Mouse (Mus musculus) left cerebral cortex, adult 18-20 months (tissue): ENCODE data around the gene Asb17. TPM values are rescaled to one million over a fixed set of nuclear protein-coding genes. Genes with fewer than 3 reads are reported as not detected.
"Not testable (repeated sequence)": the region's sequence is repeated elsewhere in the genome, so short reads cannot be mapped to it uniquely, and the experiment has no call there.

ENCODE experiments used
- DNase-seq, 2 experiments: peaks; one replicate each; pipeline ENCODE4 v3.0.0; 2021 to 2022; ENCODE audit warnings: low spot score in 2 of 2, mixed read lengths in 1 of 2
- total RNA-seq, 2 experiments: library from RNA; stranded (reverse); gene quantifications; 2 replicates each; pipeline ENCODE4 v1.2.3; 2021

The Asb17 gene
- total RNA-seq, 2 experiments from 2014 or later, result not detected

GRCm38 (mm10) chr3:153831873-153832653 lies 11.9 kb upstream of the Asb17 start:
- no peak for DNase-seq

- no peak for DNase-seq
Measured at GRCm38 (mm10) chr3:153832654-153832945, 11.4 kb upstream of the Asb17 start.

- no peak for DNase-seq
Measured at GRCm38 (mm10) chr3:153834071-153834470, 9.9 kb upstream of the Asb17 start.

GRCm38 (mm10) chr3:153835455-153836086 lies 8.4 kb upstream of the Asb17 start:
- peak; percentile 46 to 64 for DNase-seq

- DNase-seq, result no peak
Measured at GRCm38 (mm10) chr3:153836316-153836715, 7.7 kb upstream of the Asb17 start.

DNA sequence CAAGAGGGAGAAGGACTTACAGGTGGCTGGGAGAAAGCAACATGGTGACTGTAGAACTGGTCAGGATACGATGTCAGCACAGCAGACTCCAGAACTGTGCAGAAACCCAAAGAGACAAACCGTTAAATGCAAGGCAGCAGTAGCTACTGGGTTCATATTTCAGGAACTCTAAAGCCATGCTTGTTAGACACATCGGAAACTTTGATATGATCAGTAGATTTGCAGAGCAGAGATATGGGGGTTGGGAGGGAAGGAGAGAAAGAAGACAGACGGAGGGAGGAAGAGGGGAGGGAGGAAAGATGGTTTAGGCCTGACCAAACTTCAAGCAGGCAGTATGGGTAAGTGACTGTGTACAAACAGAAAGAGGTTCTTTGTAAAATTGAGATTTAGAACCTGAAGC lies 6.4 kb upstream of the Asb17 start:
- no peak for DNase-seq

DNA sequence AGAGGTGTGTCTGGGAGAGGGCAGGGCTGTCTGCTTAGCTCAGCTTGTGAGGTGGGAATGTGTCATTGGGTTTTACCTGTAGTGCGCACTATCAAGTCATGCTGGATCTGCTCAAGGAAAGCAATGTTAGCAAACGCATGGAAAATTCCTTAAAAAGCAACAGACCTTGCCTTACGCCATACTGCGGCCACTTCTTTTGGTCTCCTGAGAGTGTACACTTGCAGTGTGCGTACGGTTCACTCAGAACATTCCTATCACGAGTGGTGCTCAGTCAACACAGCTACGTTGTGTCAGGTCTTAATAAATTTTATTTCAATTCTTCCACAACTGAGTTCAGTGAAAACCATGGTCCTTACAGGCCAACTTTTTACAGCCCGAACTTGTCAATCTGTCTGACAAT lies 748 bp downstream of the Asb17 start:
- DNase-seq, result no peak

DNA sequence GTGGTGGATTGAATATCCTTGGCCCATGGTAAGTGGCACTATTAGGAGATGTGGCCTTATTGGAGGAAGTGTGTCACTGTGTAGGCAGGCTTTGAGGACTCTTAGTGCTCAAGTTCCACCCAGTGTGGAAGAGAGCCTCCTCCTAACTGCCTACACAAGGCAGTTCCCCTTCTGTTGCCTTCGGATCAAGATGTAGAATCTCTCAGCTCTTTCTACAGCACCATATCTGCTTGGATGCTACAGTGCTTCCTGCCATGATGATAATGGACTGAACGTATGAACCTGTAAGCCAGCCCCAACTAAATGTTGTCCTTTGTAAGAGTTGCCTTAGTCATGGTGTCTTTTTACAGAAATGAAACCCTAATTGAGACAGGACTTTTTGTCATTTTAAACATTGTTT lies 1.5 kb downstream of the Asb17 start:
- DNase-seq, result no peak

GRCm38 (mm10) chr3:153846109-153846508 lies 2.1 kb downstream of the Asb17 start:
- DNase-seq, result no peak

- no peak for DNase-seq
Measured at GRCm38 (mm10) chr3:153847207-153847733, 3.3 kb downstream of the Asb17 start.

- DNase-seq, result no peak
Measured at GRCm38 (mm10) chr3:153849368-153850015, 5.5 kb downstream of the Asb17 start.

DNA sequence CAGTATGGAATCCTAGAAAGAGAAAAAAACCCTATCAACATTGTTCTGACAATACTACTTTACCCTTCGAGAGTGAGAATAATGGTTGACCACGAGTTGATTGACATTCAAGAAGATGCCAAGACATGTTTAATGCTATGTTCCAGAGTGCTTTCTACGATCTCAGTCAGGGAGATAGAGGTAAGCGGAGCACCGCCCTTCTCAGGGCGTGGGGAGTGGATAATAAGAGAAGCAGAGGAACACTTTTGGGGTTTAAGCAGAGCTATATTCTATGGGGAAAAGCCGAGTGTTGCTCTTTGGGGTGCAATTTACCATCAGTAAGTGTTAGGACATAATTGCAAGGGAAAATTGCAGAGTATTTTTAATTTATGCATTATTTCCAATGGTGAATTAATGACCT lies 6.8 kb downstream of the Asb17 start:
- no peak for DNase-seq

DNA sequence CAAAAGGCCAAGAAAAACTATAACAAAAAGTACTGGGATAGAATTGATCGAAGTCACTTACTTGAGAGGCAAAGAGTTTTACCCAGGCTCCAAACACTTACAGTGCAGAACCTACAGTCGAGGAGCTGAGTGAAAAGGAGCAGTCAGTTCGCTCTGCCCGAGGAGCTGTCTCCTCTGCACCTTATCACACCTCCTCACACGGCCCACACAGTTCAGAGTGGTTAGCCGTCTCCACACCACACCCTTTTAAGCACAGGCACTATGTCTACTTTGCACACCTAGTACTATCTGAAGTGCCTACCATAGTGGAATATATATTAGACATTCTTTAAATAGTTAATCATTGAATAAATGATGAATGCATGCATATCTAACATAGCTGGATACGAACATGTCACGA lies 8.3 kb downstream of the Asb17 start:
- no peak for DNase-seq

- DNase-seq, result no peak
Measured at GRCm38 (mm10) chr3:153858350-153859001, 14.5 kb downstream of the Asb17 start.

- not testable (repeated sequence) for DNase-seq
Measured at GRCm38 (mm10) chr3:153860392-153860791, 16.4 kb downstream of the Asb17 start.

GRCm38 (mm10) chr3:153863816-153864215 lies 19.8 kb downstream of the Asb17 start:
- no peak for DNase-seq

DNA sequence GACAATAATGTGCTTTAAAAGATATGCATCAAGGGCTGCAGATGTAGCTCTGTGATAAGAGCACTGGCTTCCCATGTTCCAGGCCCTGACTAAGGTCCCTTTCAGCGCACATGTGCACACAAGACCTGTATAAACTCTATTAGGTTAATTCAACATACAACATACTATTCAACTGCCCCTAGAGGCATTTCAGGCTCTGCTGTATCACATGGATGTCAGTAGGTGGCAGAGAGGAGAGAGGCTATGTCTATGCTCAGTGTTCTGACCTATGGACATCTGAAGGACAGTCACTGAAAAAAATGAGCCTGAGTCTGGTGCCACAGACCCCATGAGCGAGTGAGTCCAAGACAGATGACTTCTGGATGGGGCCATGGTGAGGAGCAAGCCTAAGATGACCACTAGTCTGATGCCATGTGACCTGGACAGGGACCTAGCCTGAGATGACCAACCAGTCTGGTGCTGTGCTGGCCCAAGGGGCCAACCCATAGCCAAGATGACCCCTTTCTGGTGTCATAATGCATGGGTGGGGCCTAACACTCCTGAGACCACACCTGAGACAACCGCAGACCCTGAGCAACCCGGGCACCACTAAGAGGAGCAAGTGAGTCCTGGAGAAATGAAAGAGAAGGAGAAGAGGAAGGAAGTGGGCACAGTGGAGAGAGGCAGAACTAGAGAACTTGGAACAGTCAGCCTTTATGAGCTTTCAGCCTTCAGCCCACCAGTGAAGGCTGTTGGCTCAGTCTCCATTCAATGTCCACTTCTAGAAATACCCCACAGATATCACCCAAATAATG lies 20.8 kb downstream of the Asb17 start:
- no peak for DNase-seq

DNA sequence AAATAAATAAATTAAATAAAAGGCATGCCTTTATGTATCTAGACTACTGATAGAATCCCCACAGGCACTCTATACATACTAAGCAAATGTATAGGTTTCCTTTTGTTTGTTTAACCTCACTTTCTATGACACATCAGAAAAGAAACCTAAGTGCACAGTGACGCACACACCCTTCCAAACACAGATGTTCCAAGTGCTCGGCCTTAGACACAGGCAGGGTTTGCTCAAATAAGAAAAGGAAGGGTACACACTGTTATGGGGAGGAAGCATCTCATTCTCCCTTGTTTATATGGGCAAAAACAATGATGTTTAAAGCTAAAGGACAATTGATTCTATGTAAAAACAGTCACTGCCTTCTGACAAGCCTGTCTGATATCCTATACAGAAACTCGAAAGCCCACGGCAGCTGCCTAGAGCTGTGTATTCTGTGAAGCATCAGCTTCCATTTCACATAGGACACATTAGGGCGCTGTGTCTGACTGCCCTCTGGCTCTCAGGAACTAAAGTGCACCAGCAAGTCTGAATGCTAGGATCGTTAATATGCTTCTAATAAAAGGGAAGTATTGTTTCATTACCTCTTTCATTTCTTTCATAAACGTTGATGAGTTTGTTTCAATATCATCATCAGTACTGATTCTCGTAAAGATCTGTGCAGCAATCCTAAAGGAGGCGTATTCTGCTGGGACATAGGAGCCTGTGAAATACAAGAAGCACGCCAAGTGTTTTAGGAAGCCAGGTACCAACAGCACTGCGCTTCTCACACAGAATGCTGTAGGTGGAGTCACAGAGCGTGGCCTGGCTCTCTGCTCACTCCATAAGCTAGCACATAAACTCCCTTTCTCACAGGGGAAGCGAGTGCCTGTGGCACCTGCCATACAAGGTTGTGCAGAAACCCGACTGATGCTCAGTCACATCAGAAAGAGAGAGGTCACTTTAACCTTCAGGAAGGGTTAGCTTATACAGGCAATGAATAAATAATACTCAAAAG lies 23.4 kb downstream of the Asb17 start:
- no peak for DNase-seq

GRCm38 (mm10) chr3:153871396-153871795 lies 27.4 kb downstream of the Asb17 start:
- no peak for DNase-seq

- DNase-seq, result no peak
Measured at GRCm38 (mm10) chr3:153886296-153886695, 42.3 kb downstream of the Asb17 start.
